Mouse (Mus musculus): ENCODE results near the gene Ripor3. TPM values are rescaled to one million over a fixed set of nuclear protein-coding genes. Genes with fewer than 3 reads are reported as not detected.

Ripor3 gene
- polyA plus RNA-seq, 1 experiment from 2014 or later = 1.1 TPM

- TF ChIP-seq CTCF (IDR thresholded peaks at IDR 0.05) = peak; percentile 54
- no peak for TF ChIP-seq EP300 (IDR thresholded peaks at IDR 0.05)
- H3K4me1 ChIP-seq (ENCODE audit: insufficient read depth, low read depth, low read length) = peaks cover 7% of the 10 kb centered on the region; the same call in 1 of the 2 replicates
Measured at GRCm38 (mm10) chr2:167999145-167999743, 11.2 kb downstream of the Ripor3 start.

GRCm38 (mm10) chr2:167997562-167997961 is 12.9 kb downstream of the Ripor3 start:
- TF ChIP-seq EP300 (IDR thresholded peaks at IDR 0.05) (no peak), CTCF (IDR thresholded peaks at IDR 0.05) (no peak)
- H3K9ac ChIP-seq (replicated peaks; ENCODE audit: low read depth) = no peak overlapping the region

More at GRCm38 (mm10) chr2:167999145-167999743, 11.2 kb downstream of the Ripor3 start:
- Histone ChIP-seq H3K27me3 (replicated peaks; ENCODE audit: insufficient read depth, low read length) (no peaks in the 10 kb centered on the region), H3K9ac (replicated peaks; ENCODE audit: low read depth) (no peak overlapping the region), H3K4me2 (replicated peaks; ENCODE audit: low read depth, low read length) (no peak overlapping the region), H3K9me3 (ENCODE audit: low read length) (no peaks in the 10 kb centered on the region), H3K36me3 (ENCODE audit: insufficient read depth, low read length) (no peaks in the 10 kb centered on the region), H3K27ac (ENCODE audit: low read length) (no peak overlapping the region), H3K4me3 (ENCODE audit: low read depth, low read length) (no peak overlapping the region)
- peak; percentile 40 for DNase-seq (ENCODE audit: low spot score)
- ATAC-seq = no peak
- WGBS = 52% methylated on average over 3 of the region's 3 CpGs

GRCm38 (mm10) chr2:167996672-167997215 is 13.7 kb downstream of the Ripor3 start:
- Histone ChIP-seq H3K9me3 (ENCODE audit: low read length) (no peaks in the 10 kb centered on the region), H3K27ac (ENCODE audit: low read length) (no peak overlapping the region), H3K36me3 (ENCODE audit: insufficient read depth, low read length) (no peaks in the 10 kb centered on the region), H3K4me3 (ENCODE audit: low read depth, low read length) (no peak overlapping the region), H3K4me2 (replicated peaks; ENCODE audit: low read depth, low read length) (no peak overlapping the region), H3K27me3 (replicated peaks; ENCODE audit: insufficient read depth, low read length) (no peaks in the 10 kb centered on the region), H3K9ac (replicated peaks; ENCODE audit: low read depth) (no peak overlapping the region), H3K4me1 (ENCODE audit: insufficient read depth, low read depth, low read length) (peaks cover under 1% of the 10 kb centered on the region; the same call in 1 of the 2 replicates)
- 42% methylated on average over 8 of the region's 8 CpGs for WGBS
- ATAC-seq = peak; percentile 11; the same call in 1 of the 2 replicates
- no peak for TF ChIP-seq CTCF (IDR thresholded peaks at IDR 0.05)
- no peak for TF ChIP-seq EP300 (IDR thresholded peaks at IDR 0.05)
- DNase-seq (ENCODE audit: low spot score) = no peak

More at GRCm38 (mm10) chr2:167997562-167997961, 12.9 kb downstream of the Ripor3 start:
- no peak for DNase-seq (ENCODE audit: low spot score)
- peaks cover 7% of the 10 kb centered on the region; the same call in 1 of the 2 replicates for H3K4me1 ChIP-seq (ENCODE audit: insufficient read depth, low read depth, low read length)
- H3K4me3 ChIP-seq (ENCODE audit: low read depth, low read length) = no peak overlapping the region
- WGBS = 53% methylated on average over 2 of the region's 3 CpGs
- H3K4me2 ChIP-seq (replicated peaks; ENCODE audit: low read depth, low read length) = no peak overlapping the region
- no peaks in the 10 kb centered on the region for H3K27me3 ChIP-seq (replicated peaks; ENCODE audit: insufficient read depth, low read length)
- no peak overlapping the region for H3K27ac ChIP-seq (ENCODE audit: low read length)
- H3K36me3 ChIP-seq (ENCODE audit: insufficient read depth, low read length) = no peaks in the 10 kb centered on the region
- no peak for ATAC-seq
- H3K9me3 ChIP-seq (ENCODE audit: low read length) = no peaks in the 10 kb centered on the region

- Histone ChIP-seq H3K9ac (replicated peaks; ENCODE audit: low read depth) (no peak overlapping the region), H3K27me3 (replicated peaks; ENCODE audit: insufficient read depth, low read length) (no peaks in the 10 kb centered on the region), H3K4me3 (ENCODE audit: low read depth, low read length) (no peak overlapping the region), H3K27ac (ENCODE audit: low read length) (no peak overlapping the region), H3K9me3 (ENCODE audit: low read length) (no peaks in the 10 kb centered on the region), H3K36me3 (ENCODE audit: insufficient read depth, low read length) (no peaks in the 10 kb centered on the region), H3K4me1 (ENCODE audit: insufficient read depth, low read depth, low read length) (no peaks in the 10 kb centered on the region), H3K4me2 (replicated peaks; ENCODE audit: low read depth, low read length) (no peak overlapping the region)
- 45% methylated on average over 19 of the region's 19 CpGs for WGBS
- TF ChIP-seq CTCF (IDR thresholded peaks at IDR 0.05) = peak; percentile 18; the same call in 1 of the 2 replicates
- TF ChIP-seq EP300 (IDR thresholded peaks at IDR 0.05) = no peak
- DNase-seq (ENCODE audit: low spot score) = peak; percentile 54
- peak; percentile 43 for ATAC-seq
Measured at GRCm38 (mm10) chr2:167995870-167996635, 14.4 kb downstream of the Ripor3 start.

GRCm38 (mm10) chr2:167993260-167993659 is 17.2 kb downstream of the Ripor3 start:
- 60% methylated on average over 13 of the region's 13 CpGs for WGBS
- Histone ChIP-seq H3K4me2 (replicated peaks; ENCODE audit: low read depth, low read length) (no peak overlapping the region), H3K4me1 (ENCODE audit: insufficient read depth, low read depth, low read length) (peaks cover 8% of the 10 kb centered on the region), H3K9me3 (ENCODE audit: low read length) (no peaks in the 10 kb centered on the region), H3K27me3 (replicated peaks; ENCODE audit: insufficient read depth, low read length) (no peaks in the 10 kb centered on the region), H3K36me3 (ENCODE audit: insufficient read depth, low read length) (no peaks in the 10 kb centered on the region), H3K4me3 (ENCODE audit: low read depth, low read length) (no peak overlapping the region), H3K9ac (replicated peaks; ENCODE audit: low read depth) (no peak overlapping the region), H3K27ac (ENCODE audit: low read length) (no peak overlapping the region)
- DNase-seq (ENCODE audit: low spot score) (no peak), ATAC-seq (no peak)
- TF ChIP-seq CTCF (IDR thresholded peaks at IDR 0.05) (no peak), EP300 (IDR thresholded peaks at IDR 0.05) (no peak)

GRCm38 (mm10) chr2:167989310-167989709 is 21.1 kb downstream of the Ripor3 start:
- no peak for TF ChIP-seq EP300 (IDR thresholded peaks at IDR 0.05)
- no peak for TF ChIP-seq CTCF (IDR thresholded peaks at IDR 0.05)
- peak; percentile 84 for ATAC-seq
- WGBS = 27% methylated on average over 14 of the region's 14 CpGs
- Histone ChIP-seq H3K4me1 (ENCODE audit: insufficient read depth, low read depth, low read length) (peaks cover 11% of the 10 kb centered on the region), H3K9me3 (ENCODE audit: low read length) (no peaks in the 10 kb centered on the region), H3K27me3 (replicated peaks; ENCODE audit: insufficient read depth, low read length) (no peaks in the 10 kb centered on the region), H3K27ac (ENCODE audit: low read length) (no peak overlapping the region), H3K4me3 (ENCODE audit: low read depth, low read length) (no peak overlapping the region), H3K9ac (replicated peaks; ENCODE audit: low read depth) (0 out of 2 replicates have a peak overlapping the region, but pooled peaks have one; percentile 29), H3K4me2 (replicated peaks; ENCODE audit: low read depth, low read length) (no peak overlapping the region), H3K36me3 (ENCODE audit: insufficient read depth, low read length) (no peaks in the 10 kb centered on the region)
- DNase-seq (ENCODE audit: low spot score) = peak; percentile 81

Measured in lung, postnatal 0 days (tissue).